Mouse (Mus musculus) ovary, postnatal 10 days (tissue): ENCODE data around the gene Vmn1r129.
"Not testable (repeated sequence)": the region's sequence is repeated elsewhere in the genome, so short reads cannot be mapped to it uniquely, and the experiment has no call there.

Experiments
- DNase-seq: peaks from one replicate; pipeline ENCODE4 v3.0.0; 2022; ENCODE audit warnings: low spot score

Gene Vmn1r129

GRCm38 (mm10) chr7:21361191-21361590 lies at the start of gene Vmn1r129:
TSS of gene Vmn1r129 (minus strand) at chr7:21361291.
- DNase-seq = not testable (repeated sequence)

GRCm38 (mm10) chr7:21349073-21349472 lies 12.0 kb downstream of the Vmn1r129 start, which contains the start of gene Vmn1r128:
TSS of gene Vmn1r128 (plus strand) at chr7:21349373.
- DNase-seq = not testable (repeated sequence)

- DNase-seq = not testable (repeated sequence)
These were observed 41.3 kb downstream of the Vmn1r129 start, which contains the start of gene Vmn1r127 for GRCm38 (mm10) chr7:21319761-21320160. TSS of gene Vmn1r127 (minus strand) at chr7:21319861.
